Mouse (Mus musculus) brain, embryonic 18.5 days (tissue): Measurements from ENCODE around the gene Prr3.
"Not testable (repeated sequence)": the region's sequence is repeated elsewhere in the genome, so short reads cannot be mapped to it uniquely, and the experiment has no call there.

ENCODE experiments used
- DNase-seq: peaks from one replicate; pipeline ENCODE4 v3.0.0-alpha.2; 2012; ENCODE audit warnings: low read depth, low spot score

The Prr3 gene

GRCm38 (mm10) chr17:35979401-35980362, at the start of gene Prr3, which contains the start of gene Gnl1:
TSS of gene Prr3 (minus strand) at chr17:35980236.
TSS of gene Gnl1 (plus strand) at chr17:35979851.
- DNase-seq = peak; percentile 85

GRCm38 (mm10) chr17:36028879-36029619, 49.0 kb upstream of the Prr3 start:
- no peak for DNase-seq

GRCm38 (mm10) chr17:36027663-36028062, 47.6 kb upstream of the Prr3 start:
- DNase-seq = no peak

GRCm38 (mm10) chr17:36025901-36026300, 45.9 kb upstream of the Prr3 start:
- no peak for DNase-seq

DNA sequence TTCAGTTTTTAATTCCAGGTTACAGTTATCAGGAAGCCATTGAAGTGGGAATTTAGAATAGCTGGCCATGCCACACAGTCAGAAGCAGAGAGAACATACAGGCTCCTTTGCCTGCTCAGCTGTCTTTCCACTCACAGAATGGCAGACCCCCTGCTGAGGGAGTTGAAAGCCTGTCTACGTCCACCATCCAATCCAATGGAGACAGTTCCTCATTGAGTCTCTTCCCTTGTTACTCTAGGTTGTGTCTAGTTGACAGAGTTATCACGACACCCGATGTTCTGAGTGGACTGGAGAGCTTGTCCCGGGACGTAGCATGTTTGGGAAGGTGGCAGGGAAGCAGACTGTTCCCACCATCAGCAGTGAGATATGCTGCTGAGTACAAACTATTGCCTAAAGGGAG, 45.2 kb upstream of the Prr3 start:
- no peak for DNase-seq

- no peak for DNase-seq
These were observed 43.9 kb upstream of the Prr3 start for GRCm38 (mm10) chr17:36023710-36024654.

GRCm38 (mm10) chr17:36022922-36023321, 42.9 kb upstream of the Prr3 start:
- no peak for DNase-seq

- DNase-seq = no peak
These were observed 42.1 kb upstream of the Prr3 start for GRCm38 (mm10) chr17:36022098-36022497.

- DNase-seq = no peak
These were observed 41.3 kb upstream of the Prr3 start for GRCm38 (mm10) chr17:36021309-36021708.

DNA sequence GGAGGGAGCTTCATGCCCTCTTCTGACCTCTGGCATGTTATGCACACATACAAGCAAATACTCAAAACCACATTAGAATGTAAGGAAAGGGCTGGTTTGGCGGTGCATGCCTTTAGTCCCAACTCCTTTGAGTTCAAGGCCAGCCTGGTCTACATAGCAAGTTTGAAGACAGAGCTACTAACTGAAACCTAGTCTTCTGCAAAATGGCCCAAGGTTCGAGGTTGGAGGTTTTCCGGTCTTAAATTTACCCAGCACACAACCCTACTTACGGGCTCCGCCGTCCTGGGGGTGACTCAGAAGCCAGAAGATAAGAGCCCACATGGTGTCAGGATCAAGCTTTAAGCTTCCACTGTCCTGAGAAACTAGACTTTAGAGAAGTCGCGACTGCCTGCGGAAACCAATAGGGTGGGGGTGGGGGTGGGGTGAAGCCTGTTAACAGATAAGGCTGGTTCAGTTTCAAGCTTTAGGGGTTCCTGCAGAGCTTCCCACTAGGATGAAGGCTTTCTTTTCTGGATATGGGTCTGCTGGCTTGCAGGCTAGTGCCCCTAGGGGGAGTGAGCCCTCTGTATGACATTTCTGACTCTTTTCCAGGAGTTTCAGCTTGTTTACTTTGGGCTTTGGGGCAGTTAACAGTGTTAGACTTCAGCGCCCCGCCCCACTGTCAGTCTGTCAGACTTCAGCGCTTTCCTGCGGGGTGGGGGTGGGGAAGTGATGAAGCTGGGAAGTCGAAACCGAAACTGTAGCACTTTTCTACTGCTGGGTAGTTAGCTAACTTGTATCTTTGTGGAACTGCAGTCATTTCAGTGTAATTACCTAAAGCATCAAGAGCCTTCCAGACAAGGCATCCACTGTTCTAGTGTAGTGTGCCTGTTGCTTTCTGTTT, 40.4 kb upstream of the Prr3 start, which contains the start of gene H2-T24:
TSS of gene H2-T24 (minus strand) at position 370 of the 883 bp plus-strand sequence.
- no peak for DNase-seq

DNA sequence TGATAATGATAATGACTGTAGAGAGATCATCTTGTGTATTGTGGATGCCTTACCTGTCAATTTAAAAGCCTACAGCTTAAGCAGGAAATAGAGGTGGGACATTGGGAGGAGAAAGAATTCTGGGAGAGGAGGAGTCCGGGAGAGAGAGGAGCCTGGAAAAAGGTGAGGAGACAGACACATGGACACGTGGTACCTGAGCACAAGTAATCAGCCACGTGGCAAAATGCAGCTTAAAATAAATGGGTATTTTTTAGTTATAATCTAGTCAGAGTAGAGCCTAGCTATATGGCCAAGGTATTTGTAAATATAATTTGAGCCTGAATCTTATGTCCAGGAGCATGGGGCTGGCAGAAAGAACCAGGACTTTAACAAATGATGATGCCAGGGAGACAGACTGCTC, 39.5 kb upstream of the Prr3 start:
- no peak for DNase-seq

DNA sequence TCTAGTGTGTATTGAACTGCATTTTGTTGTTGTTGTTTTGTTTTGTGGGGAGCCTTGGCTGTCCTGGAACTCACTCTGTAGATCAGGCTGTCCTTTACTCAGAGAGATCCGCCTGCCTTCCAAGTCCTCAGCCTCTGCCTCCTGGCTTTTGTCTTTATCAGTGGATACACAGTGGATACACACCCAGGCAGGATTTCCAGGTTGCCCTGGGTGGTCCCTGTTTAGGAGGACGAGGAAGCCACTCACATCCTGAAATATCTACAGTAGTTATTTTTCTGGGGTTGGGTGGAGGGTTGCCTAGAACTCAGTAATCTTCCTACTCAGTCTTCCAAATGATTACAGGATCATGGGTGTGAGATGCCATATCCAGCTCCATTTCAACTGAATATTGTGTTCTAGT, 38.9 kb upstream of the Prr3 start:
- DNase-seq = no peak

DNA sequence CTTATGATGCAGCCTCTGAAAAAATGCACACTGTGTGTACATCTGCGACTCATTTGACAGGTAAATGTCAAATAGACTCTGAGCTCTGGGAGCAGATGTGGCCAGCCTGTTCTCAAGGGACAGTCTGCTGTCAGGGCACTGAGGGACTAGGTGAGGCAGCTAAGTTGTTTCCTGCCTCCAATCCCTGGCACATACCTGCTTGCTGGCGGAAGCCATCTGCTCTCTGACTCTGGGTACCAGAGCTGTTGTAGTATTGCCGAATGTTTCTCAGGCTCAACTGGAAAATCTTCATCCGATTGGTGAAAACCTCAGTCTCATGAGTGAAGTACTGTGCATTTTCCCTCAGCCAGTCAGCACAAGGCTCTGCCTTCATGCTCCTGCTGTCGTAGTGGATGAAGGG, 37.0 kb upstream of the Prr3 start:
- DNase-seq = no peak

- no peak for DNase-seq
These were observed 34.9 kb upstream of the Prr3 start for GRCm38 (mm10) chr17:36014977-36015376.

- DNase-seq = not testable (repeated sequence)
These were observed 24.4 kb upstream of the Prr3 start for GRCm38 (mm10) chr17:36004409-36004808.

- no peak for DNase-seq
These were observed 23.3 kb upstream of the Prr3 start for GRCm38 (mm10) chr17:36003331-36003730.

DNA sequence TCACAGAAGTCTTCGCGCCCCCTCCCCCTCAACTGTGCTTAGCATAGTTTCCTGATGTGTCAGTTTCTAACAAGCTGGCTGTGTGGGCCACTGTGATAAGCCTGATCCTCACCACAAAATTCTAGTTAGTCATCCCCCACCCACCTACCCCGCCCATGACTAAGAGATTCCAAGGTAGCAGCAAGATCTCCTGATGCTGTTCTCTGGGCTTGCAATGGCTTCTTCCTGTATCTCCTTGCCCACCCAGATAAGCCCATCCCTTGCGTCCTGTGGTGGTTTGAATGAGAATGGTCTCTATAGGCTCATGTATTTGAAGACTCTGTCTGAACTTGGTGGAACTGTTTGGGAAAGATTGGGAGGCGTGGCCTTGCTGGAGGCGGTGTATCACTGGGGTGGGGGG, 21.9 kb upstream of the Prr3 start:
- DNase-seq = no peak

GRCm38 (mm10) chr17:36001121-36001897, 21.3 kb upstream of the Prr3 start:
- DNase-seq = no peak

DNA sequence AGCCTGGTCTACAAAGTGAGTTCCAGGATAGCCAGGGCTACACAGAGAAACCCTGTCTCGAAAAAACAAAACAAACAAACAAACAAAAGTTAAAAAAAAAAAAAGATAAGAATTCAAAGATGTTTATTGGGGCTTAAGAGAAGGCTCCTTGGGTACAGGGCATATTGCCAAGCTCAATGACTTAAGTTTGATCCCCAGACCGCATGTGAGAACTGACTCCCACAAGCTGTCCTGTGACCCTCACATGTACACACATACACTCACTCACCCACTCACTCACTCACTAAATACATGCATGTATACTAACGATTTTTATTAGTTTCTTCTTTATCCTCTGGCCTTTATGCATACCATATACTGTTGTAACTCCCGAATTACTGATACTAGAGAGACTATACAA, 20.3 kb upstream of the Prr3 start:
- no peak for DNase-seq

DNA sequence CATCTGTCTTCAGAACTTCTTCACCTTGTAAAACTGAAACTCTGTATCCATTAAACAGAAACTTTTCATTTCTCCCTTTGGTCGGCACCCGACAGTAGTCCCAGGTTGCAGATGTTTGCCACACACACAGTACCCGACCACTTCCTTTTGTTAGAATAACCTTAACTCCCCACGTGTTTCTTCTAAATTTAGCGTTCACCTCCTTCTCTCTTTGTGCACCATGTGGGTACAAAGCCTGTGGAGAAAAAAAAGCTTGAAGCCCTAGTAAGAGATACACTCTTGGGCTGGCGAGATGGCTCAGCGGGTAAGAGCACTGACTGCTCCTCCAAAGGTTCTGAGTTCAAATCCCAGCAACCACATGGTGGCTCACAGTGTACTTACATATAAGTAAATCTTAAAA, 19.3 kb upstream of the Prr3 start:
- DNase-seq = no peak
